Mouse (Mus musculus): ENCODE data around the gene Fstl4.

- TF ChIP-seq CTCF (IDR thresholded peaks at IDR 0.05; ENCODE audit: control insufficient read depth, insufficient read depth, insufficient read length): no peak
- no peak for TF ChIP-seq USF1 (IDR thresholded peaks at IDR 0.05; ENCODE audit: low read depth)
- no peak for TF ChIP-seq MYOD1 (IDR thresholded peaks at IDR 0.05; ENCODE audit: control insufficient read depth, insufficient read length, low read depth)
- TF ChIP-seq MAX (IDR thresholded peaks at IDR 0.05): no peak
- TF ChIP-seq FOSL1 (IDR thresholded peaks at IDR 0.05; ENCODE audit: insufficient read depth, low read length, poor library complexity, severe bottlenecking): no peak
- TF ChIP-seq CEBPB (IDR thresholded peaks at IDR 0.05; ENCODE audit: low read depth): no peak
Observed at GRCm38 (mm10) chr11:53182177-53182852, 417.9 kb downstream of the Fstl4 start.
